Mouse (Mus musculus) ovary, adult 10 weeks (tissue): ENCODE measurements around the gene Sox11. TPM values are rescaled to one million over a fixed set of nuclear protein-coding genes. Genes with fewer than 3 reads are reported as not detected.

ENCODE experiments used
- polyA plus RNA-seq: library from polyadenylated mRNA; stranded (reverse); fragments of 350-450 nt; fragmentation: Illumina TruSeq; extraction: RNeasy Lipid Tissue Mini Kit (QIAGEN cat#74804); gene quantifications from one replicate; pipeline ENCODE4 v1.2.3, GENCODE M21; 2014

The Sox11 gene
- polyA plus RNA-seq, result 1.0 TPM

GRCm38 (mm10) chr12:27341871-27342690, at the start of gene Sox11:
Gene Sox11 (minus strand): TSS chr12:27342574.

